Mouse (Mus musculus) hindbrain, postnatal 0 days (tissue): ENCODE measurements around the gene Plxdc1. TPM values are rescaled to one million over a fixed set of nuclear protein-coding genes. Genes with fewer than 3 reads are reported as not detected.
A peak's percentile ranks its signal among the peaks of the same experiment; 100 is the strongest.
"Not testable (repeated sequence)": the region's sequence is repeated elsewhere in the genome, so short reads cannot be mapped to it uniquely, and the experiment has no call there.

Source experiments
- ATAC-seq: fragments of 200-750 bp; cut with Nextera tagmentation; 2 replicates; pipeline ENCODE4 v1.8.0; 2017; ENCODE audit warnings: mild to moderate bottlenecking, moderate TSS enrichment, moderate library complexity
- DNase-seq: peaks from one replicate; pipeline ENCODE4 v3.0.0-alpha.2; 2015; ENCODE audit warnings: low spot score
- H3K27ac ChIP-seq: fragments of 300-500 bp; sonication (generic); 2 replicates; pipeline ENCODE4 v1.5.1; 2014; ENCODE audit warnings: mild to moderate bottlenecking
- H3K27me3 ChIP-seq: fragments of 300-500 bp; sonication (generic); 2 replicates; pipeline ENCODE4 v1.6.1; 2014; ENCODE audit warnings: low read length, mixed read lengths; ENCODE audit not compliant: insufficient read depth
- H3K36me3 ChIP-seq: fragments of 300-500 bp; sonication (generic); 2 replicates; pipeline ENCODE4 v1.6.1; 2014; ENCODE audit warnings: low read length, mixed read lengths; ENCODE audit not compliant: insufficient read depth
- H3K4me1 ChIP-seq: fragments of 300-500 bp; sonication (generic); 2 replicates; pipeline ENCODE4 v1.6.1; 2014; ENCODE audit warnings: antibody characterized with exemption, low read length, mixed read lengths; ENCODE audit not compliant: insufficient read depth
- H3K4me2 ChIP-seq: fragments of 300-500 bp; sonication (generic); 2 replicates; pipeline ENCODE4 v1.6.1; 2014; ENCODE audit warnings: low read depth, mild to moderate bottlenecking, low read length, moderate library complexity, mixed read lengths
- H3K4me3 ChIP-seq: fragments of 300-500 bp; sonication (generic); 2 replicates; pipeline ENCODE4 v1.5.1; 2014; ENCODE audit warnings: low read length
- H3K9ac ChIP-seq: fragments of 300-500 bp; sonication (generic); replicated peaks from 2 replicates; pipeline ENCODE4 v1.6.1; 2014; ENCODE audit warnings: mild to moderate bottlenecking, low read length, moderate library complexity, mixed read lengths
- H3K9me3 ChIP-seq: fragments of 300-500 bp; sonication (generic); 2 replicates; pipeline ENCODE4 v1.6.1; 2016; ENCODE audit warnings: low read length, mixed read lengths
- CTCF ChIP-seq: IDR thresholded peaks from 2 replicates; pipeline ENCODE4 v1.5.1; 2016; ENCODE audit warnings: antibody characterized with exemption, control low read depth, low read depth
- whole genome bisulfite sequencing: fragments of 180-500 bp; shearing (Covaris S2); extraction: QIAGEN DNeasy Blood & Tissue Kit; methylation state at CpG from one replicate; pipeline ENCODE4 v1.1.7; 2014; 5-methylcytosine and 5-hydroxymethylcytosine counted together
- polyA plus RNA-seq: library from polyadenylated mRNA; unstranded; fragments of >200 nt; fragmentation: Nextera tagmentation; extraction: Ambion mirVana; gene quantifications from 2 replicates; pipeline ENCODE4 v1.2.1, GENCODE M21; 2015
- total RNA-seq: library from RNA; depleted of rRNA; stranded (reverse); fragments of >200 nt; gene quantifications from 2 replicates; pipeline ENCODE4 v1.2.3, GENCODE M21; 2014

Plxdc1 gene
- total and polyA plus RNA-seq, 2 experiments from 2014 or later = 3.8 to 4.2 TPM

GRCm38 (mm10) chr11:97953179-97953938 lies 32.9 kb downstream of the Plxdc1 start:
- Histone ChIP-seq H3K9me3 (no peaks in the 10 kb centered on the region), H3K9ac (no peak overlapping the region), H3K36me3 (no peaks in the 10 kb centered on the region), H3K4me3 (no peak overlapping the region), H3K4me1 (peaks cover 6% of the 10 kb centered on the region; the same call in 1 of the 2 replicates), H3K27ac (no peak overlapping the region), H3K4me2 (no peak overlapping the region), H3K27me3 (no peaks in the 10 kb centered on the region)
- ATAC-seq (no peak), DNase-seq (no peak)
- WGBS = 79% methylated on average over 16 of the region's 16 CpGs
- no peak for TF ChIP-seq CTCF

GRCm38 (mm10) chr11:97952367-97953006 lies 33.8 kb downstream of the Plxdc1 start:
- DNase-seq = no peak
- Histone ChIP-seq H3K9me3 (no peaks in the 10 kb centered on the region), H3K4me2 (no peak overlapping the region), H3K27ac (no peak overlapping the region), H3K27me3 (no peaks in the 10 kb centered on the region), H3K9ac (no peak overlapping the region), H3K36me3 (no peaks in the 10 kb centered on the region), H3K4me3 (no peak overlapping the region), H3K4me1 (peaks cover 6% of the 10 kb centered on the region; the same call in 1 of the 2 replicates)
- TF ChIP-seq CTCF = no peak
- no peak for ATAC-seq
- 85% methylated on average over 1 of the region's 1 CpGs for WGBS

- Histone ChIP-seq H3K27me3 (no peaks in the 10 kb centered on the region), H3K9me3 (no peaks in the 10 kb centered on the region), H3K27ac (peak overlapping the region; percentile 51), H3K36me3 (no peaks in the 10 kb centered on the region), H3K9ac (peak overlapping the region; percentile 28; the same call in 1 of the 2 replicates), H3K4me2 (no peak overlapping the region; the same call in 1 of the 2 replicates), H3K4me1 (peaks cover 6% of the 10 kb centered on the region; the same call in 1 of the 2 replicates), H3K4me3 (no peak overlapping the region)
- DNase-seq = peak; percentile 67
- TF ChIP-seq CTCF = no peak
- WGBS = 26% methylated on average over 20 of the region's 20 CpGs
- ATAC-seq = peak; percentile 79; the same call in 1 of the 2 replicates
Observed at GRCm38 (mm10) chr11:97949703-97950475, 36.4 kb downstream of the Plxdc1 start.

GRCm38 (mm10) chr11:97947426-97947825 lies 38.8 kb downstream of the Plxdc1 start:
- Histone ChIP-seq H3K27ac (no peak overlapping the region), H3K4me3 (no peak overlapping the region), H3K27me3 (no peaks in the 10 kb centered on the region), H3K9me3 (no peaks in the 10 kb centered on the region), H3K36me3 (no peaks in the 10 kb centered on the region), H3K4me1 (peaks cover 6% of the 10 kb centered on the region; the same call in 1 of the 2 replicates), H3K9ac (no peak overlapping the region), H3K4me2 (no peak overlapping the region)
- DNase-seq (peak; percentile 74), ATAC-seq (peak; percentile 75; the same call in 1 of the 2 replicates)
- peak; percentile 77 for TF ChIP-seq CTCF
- WGBS = 14% methylated on average over 7 of the region's 7 CpGs

GRCm38 (mm10) chr11:97945738-97946289 lies 40.4 kb downstream of the Plxdc1 start:
- 92% methylated on average over 7 of the region's 7 CpGs for WGBS
- H3K4me1 ChIP-seq, H3K36me3 ChIP-seq, ATAC-seq, H3K9me3 ChIP-seq, DNase-seq, H3K4me3 ChIP-seq, H3K4me2 ChIP-seq, H3K9ac ChIP-seq, H3K27me3 ChIP-seq, H3K27ac ChIP-seq: not testable (repeated sequence)

GRCm38 (mm10) chr11:97945031-97945430 lies 41.2 kb downstream of the Plxdc1 start:
- DNase-seq (no peak), ATAC-seq (no peak)
- no peaks in the 10 kb centered on the region for H3K9me3 ChIP-seq
- no peaks in the 10 kb centered on the region for H3K36me3 ChIP-seq
- 0 out of 2 replicates have a peak, but pooled peaks cover 1% of the 10 kb centered on the region for H3K4me1 ChIP-seq
- 84% methylated on average over 10 of the region's 10 CpGs for WGBS
- H3K4me2 ChIP-seq = no peak overlapping the region
- no peak overlapping the region for H3K4me3 ChIP-seq
- H3K27me3 ChIP-seq = no peaks in the 10 kb centered on the region
- TF ChIP-seq CTCF = no peak
- no peak overlapping the region for H3K9ac ChIP-seq
- H3K27ac ChIP-seq = no peak overlapping the region
